Mouse (Mus musculus): ENCODE results near the gene Gkn1. TPM values are rescaled to one million over a fixed set of nuclear protein-coding genes. Genes with fewer than 3 reads are reported as not detected.

The Gkn1 gene
- total RNA-seq (2014; rRNA removed) = not detected in 2 replicates
- polyA plus RNA-seq (2015; fragmentation: Nextera tagmentation; extraction: Ambion mirVana) = not detected in 2 replicates

DNA sequence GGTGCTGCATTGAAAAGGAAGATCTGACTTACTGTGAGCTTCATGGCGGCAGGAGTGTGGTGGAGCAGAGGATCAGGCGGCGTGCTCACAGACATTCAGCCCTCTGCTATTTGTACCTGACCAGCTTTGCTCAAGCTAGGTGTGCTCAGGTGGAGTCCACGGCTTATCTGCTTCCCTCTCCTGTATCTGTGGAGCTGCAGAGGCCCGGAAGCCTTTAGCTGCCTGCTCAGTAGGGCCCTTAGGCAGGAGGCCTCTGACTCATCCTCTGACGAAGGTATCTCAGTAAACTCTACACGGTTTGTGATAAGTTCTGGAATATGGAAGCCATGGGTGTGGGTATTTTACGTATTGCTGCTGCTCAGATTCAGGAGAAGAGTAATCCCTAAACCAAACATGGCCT lies at the start of gene Gkn1:
TSS of gene Gkn1 (minus strand) at position 114 of the 400 bp plus-strand sequence.
- Histone ChIP-seq H3K27me3 (ENCODE audit: insufficient read depth, low read length) (no peaks in the 10 kb centered on the region), H3K27ac (ENCODE audit: low read depth, low read length) (no peak within 1 kb of the TSS), H3K4me1 (ENCODE audit: insufficient read depth, low read length) (no peaks in the 10 kb centered on the region), H3K4me3 (ENCODE audit: low read depth, low read length) (no peak within 1 kb of the TSS), H3K4me2 (ENCODE audit: low read depth, low read length, poor library complexity, severe bottlenecking) (no peak within 1 kb of the TSS), H3K9ac (replicated peaks; ENCODE audit: low read length, poor library complexity, severe bottlenecking) (no peak within 1 kb of the TSS), H3K9me3 (ENCODE audit: low read length) (no peaks in the 10 kb centered on the region), H3K36me3 (ENCODE audit: insufficient read depth, low read length) (no peaks in the 10 kb centered on the region)
- no peak for ATAC-seq (ENCODE audit: low FRiP score)
- WGBS = 90% methylated on average over 8 of the region's 8 CpGs
- DNase-seq (ENCODE audit: low spot score) = no peak
- no peak for TF ChIP-seq CTCF (IDR thresholded peaks at IDR 0.05)

DNA sequence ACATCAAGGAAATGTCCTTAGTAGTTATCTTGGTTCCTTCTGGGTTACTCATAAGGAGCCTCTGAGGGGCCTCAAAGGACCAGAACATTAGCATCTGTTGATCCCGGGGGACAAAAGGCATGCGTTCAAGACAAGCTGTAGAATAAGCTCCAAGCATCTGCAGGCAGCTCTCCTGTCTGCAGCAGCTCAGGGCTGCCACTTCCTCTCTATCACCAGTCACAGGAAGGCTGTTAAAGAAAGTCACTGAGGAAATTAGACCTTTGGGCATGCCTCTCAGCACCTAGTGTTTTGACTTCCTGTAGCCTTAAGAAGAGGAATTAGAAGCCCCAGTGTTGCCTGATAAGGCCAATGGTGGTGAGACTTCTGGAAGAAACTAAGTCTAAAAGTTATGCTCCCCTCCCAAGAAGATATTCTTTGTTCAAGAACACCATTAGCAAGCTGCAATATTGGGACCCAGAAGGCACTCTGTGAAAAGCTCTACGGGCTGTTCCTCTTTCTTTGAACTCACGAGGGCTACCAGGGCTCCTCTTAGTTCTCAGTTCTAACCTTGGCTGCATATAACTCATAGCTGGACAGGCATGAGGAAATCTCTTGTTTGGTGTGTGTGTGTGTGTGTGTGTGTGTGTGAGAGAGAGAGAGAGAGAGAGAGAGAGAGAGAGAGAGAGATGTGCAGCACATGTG lies 49.3 kb upstream of the Gkn1 start:
- DNase-seq (ENCODE audit: low spot score) = no peak
- no peak overlapping the region for H3K4me3 ChIP-seq (ENCODE audit: low read depth, low read length)
- TF ChIP-seq CTCF (IDR thresholded peaks at IDR 0.05) = no peak
- H3K27me3 ChIP-seq (ENCODE audit: insufficient read depth, low read length) = no peaks in the 10 kb centered on the region
- no peak overlapping the region for H3K9ac ChIP-seq (replicated peaks; ENCODE audit: low read length, poor library complexity, severe bottlenecking)
- H3K4me2 ChIP-seq (ENCODE audit: low read depth, low read length, poor library complexity, severe bottlenecking) = no peak overlapping the region
- H3K4me1 ChIP-seq (ENCODE audit: insufficient read depth, low read length) = no peaks in the 10 kb centered on the region
- 59% methylated on average over 4 of the region's 4 CpGs for whole genome bisulfite sequencing
- no peak overlapping the region for H3K27ac ChIP-seq (ENCODE audit: low read depth, low read length)
- H3K9me3 ChIP-seq (ENCODE audit: low read length) = no peaks in the 10 kb centered on the region
- H3K36me3 ChIP-seq (ENCODE audit: insufficient read depth, low read length) = no peaks in the 10 kb centered on the region
- ATAC-seq (ENCODE audit: low FRiP score) = no peak

DNA sequence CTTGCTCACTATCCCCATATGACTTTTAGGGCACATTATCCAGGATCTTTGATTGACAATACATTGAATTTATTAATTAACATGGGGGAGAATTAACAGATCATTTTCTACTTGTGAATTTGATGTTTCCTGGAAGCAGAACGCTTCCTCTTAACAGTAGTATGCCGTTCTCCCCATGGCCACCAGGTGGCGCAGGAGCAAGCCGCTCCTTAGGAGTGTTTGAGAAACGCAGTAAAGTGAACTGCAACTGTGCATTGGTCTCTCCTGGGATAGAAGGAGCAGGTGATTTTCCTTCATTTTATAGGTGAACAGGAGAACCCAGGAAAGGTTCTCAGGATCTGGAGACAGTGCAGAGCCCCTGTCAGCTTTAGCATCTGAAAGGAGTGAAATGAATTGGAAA lies 48.4 kb upstream of the Gkn1 start:
- H3K9ac ChIP-seq (replicated peaks; ENCODE audit: low read length, poor library complexity, severe bottlenecking) = no peak overlapping the region
- ATAC-seq (ENCODE audit: low FRiP score) (no peak), DNase-seq (ENCODE audit: low spot score) (peak; percentile 79)
- no peak overlapping the region for H3K4me3 ChIP-seq (ENCODE audit: low read depth, low read length)
- TF ChIP-seq CTCF (IDR thresholded peaks at IDR 0.05) = peak; percentile 99
- H3K36me3 ChIP-seq (ENCODE audit: insufficient read depth, low read length) = no peaks in the 10 kb centered on the region
- H3K4me2 ChIP-seq (ENCODE audit: low read depth, low read length, poor library complexity, severe bottlenecking) = no peak overlapping the region
- H3K9me3 ChIP-seq (ENCODE audit: low read length) = no peaks in the 10 kb centered on the region
- H3K4me1 ChIP-seq (ENCODE audit: insufficient read depth, low read length) = no peaks in the 10 kb centered on the region
- H3K27me3 ChIP-seq (ENCODE audit: insufficient read depth, low read length) = no peaks in the 10 kb centered on the region
- 1% methylated on average over 5 of the region's 5 CpGs for WGBS
- no peak overlapping the region for H3K27ac ChIP-seq (ENCODE audit: low read depth, low read length)

DNA sequence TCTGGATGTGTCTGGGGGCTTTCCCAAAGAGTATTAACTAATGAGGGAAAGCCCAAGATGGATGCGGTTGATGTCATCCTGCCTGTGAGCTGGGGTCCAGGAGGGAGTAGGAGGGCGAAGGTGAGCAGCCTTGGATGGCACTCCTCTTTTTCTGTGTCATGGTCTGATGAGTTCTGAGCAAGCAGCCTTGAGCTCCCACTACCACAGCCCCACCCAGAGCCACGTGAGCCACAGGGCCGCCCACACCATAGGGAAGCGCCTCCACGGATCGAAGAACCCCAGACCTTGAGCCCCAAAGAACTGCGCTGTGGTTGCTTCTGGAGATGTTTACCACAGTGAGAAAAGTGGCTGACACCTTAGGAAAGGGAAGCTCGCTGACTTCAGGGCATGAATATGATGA lies 44.0 kb upstream of the Gkn1 start:
- Histone ChIP-seq H3K9ac (replicated peaks; ENCODE audit: low read length, poor library complexity, severe bottlenecking) (no peak overlapping the region), H3K27me3 (ENCODE audit: insufficient read depth, low read length) (no peaks in the 10 kb centered on the region), H3K9me3 (ENCODE audit: low read length) (no peaks in the 10 kb centered on the region), H3K27ac (ENCODE audit: low read depth, low read length) (no peak overlapping the region), H3K36me3 (ENCODE audit: insufficient read depth, low read length) (no peaks in the 10 kb centered on the region), H3K4me2 (ENCODE audit: low read depth, low read length, poor library complexity, severe bottlenecking) (no peak overlapping the region), H3K4me3 (ENCODE audit: low read depth, low read length) (no peak overlapping the region), H3K4me1 (ENCODE audit: insufficient read depth, low read length) (no peaks in the 10 kb centered on the region)
- no peak for DNase-seq (ENCODE audit: low spot score)
- WGBS = 85% methylated on average over 9 of the region's 9 CpGs
- TF ChIP-seq CTCF (IDR thresholded peaks at IDR 0.05) = no peak
- ATAC-seq (ENCODE audit: low FRiP score) = no peak

DNA sequence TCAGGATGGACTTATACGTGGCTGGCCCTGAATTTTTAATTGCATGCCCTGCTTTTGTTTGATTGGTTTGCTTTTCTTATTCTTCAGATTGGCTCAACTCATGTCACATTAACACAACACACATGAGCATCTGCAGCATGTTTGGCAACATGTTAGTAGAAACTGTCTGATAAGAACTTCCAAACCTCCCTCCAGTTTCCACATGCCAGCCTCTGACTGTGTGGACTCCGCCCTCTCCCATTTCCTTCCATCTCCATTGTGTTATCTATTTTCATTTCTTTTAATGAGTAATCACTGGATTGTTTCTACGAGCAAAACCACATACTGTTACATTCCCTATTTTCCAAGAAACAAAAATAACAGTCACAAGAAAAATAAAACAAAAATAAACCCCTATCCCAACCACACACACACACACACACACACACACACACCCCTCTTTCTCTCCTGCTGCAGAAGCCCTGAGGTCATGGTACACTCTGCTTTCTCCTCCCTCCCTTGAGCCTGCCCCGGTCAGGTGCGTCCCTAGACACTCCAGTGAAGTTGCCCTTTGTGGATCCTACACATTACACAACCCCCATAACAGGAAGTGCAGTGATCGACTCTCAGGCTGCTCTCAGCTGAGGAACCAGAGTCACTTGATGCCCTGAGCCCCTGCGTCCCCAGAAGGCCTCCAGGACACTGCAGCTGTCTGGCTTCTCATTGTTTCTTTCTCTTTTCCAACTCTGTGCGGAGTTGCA lies 42.9 kb upstream of the Gkn1 start:
- Histone ChIP-seq H3K4me1 (ENCODE audit: insufficient read depth, low read length) (no peaks in the 10 kb centered on the region), H3K4me2 (ENCODE audit: low read depth, low read length, poor library complexity, severe bottlenecking) (no peak overlapping the region), H3K27ac (ENCODE audit: low read depth, low read length) (no peak overlapping the region), H3K9ac (replicated peaks; ENCODE audit: low read length, poor library complexity, severe bottlenecking) (no peak overlapping the region), H3K36me3 (ENCODE audit: insufficient read depth, low read length) (no peaks in the 10 kb centered on the region), H3K27me3 (ENCODE audit: insufficient read depth, low read length) (no peaks in the 10 kb centered on the region), H3K4me3 (ENCODE audit: low read depth, low read length) (no peak overlapping the region), H3K9me3 (ENCODE audit: low read length) (no peaks in the 10 kb centered on the region)
- no peak for ATAC-seq (ENCODE audit: low FRiP score)
- DNase-seq (ENCODE audit: low spot score) = no peak
- TF ChIP-seq CTCF (IDR thresholded peaks at IDR 0.05) = no peak
- 79% methylated on average over 8 of the region's 8 CpGs for WGBS

DNA sequence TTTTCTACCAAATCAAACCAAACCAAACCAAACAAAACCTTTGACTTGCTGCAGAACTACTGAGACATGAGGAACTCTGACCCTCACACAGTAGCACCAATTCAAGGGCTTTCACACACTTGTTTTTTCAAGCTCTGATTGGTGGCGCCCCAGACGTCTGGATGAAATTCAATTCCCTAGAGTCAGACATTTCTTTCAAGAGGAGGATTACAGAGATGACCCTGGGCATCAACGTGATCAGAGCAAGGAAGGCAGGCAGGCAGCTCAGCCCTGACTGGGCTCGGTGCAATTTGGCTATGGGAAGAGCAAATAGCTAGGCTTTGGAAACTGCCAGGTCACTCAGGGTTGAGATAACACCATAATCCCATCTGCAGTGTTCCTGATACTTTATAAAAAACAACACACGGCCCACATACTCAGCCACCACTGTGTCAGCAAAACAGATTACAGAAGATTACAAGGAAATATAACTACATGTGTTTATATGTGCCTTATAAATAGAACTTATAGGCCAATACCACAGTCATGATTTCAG lies 38.8 kb upstream of the Gkn1 start:
- no peaks in the 10 kb centered on the region for H3K27me3 ChIP-seq (ENCODE audit: insufficient read depth, low read length)
- 28% methylated on average over 5 of the region's 5 CpGs for WGBS
- no peak overlapping the region for H3K4me2 ChIP-seq (ENCODE audit: low read depth, low read length, poor library complexity, severe bottlenecking)
- H3K4me3 ChIP-seq (ENCODE audit: low read depth, low read length) = no peak overlapping the region
- TF ChIP-seq CTCF (IDR thresholded peaks at IDR 0.05) = no peak
- H3K4me1 ChIP-seq (ENCODE audit: insufficient read depth, low read length) = no peaks in the 10 kb centered on the region
- no peaks in the 10 kb centered on the region for H3K9me3 ChIP-seq (ENCODE audit: low read length)
- no peak overlapping the region for H3K27ac ChIP-seq (ENCODE audit: low read depth, low read length)
- H3K36me3 ChIP-seq (ENCODE audit: insufficient read depth, low read length) = no peaks in the 10 kb centered on the region
- no peak for DNase-seq (ENCODE audit: low spot score)
- ATAC-seq (ENCODE audit: low FRiP score) = no peak
- H3K9ac ChIP-seq (replicated peaks; ENCODE audit: low read length, poor library complexity, severe bottlenecking) = no peak overlapping the region
